Mouse (Mus musculus) adrenal gland, postnatal 10 days (tissue): Measurements from ENCODE around the gene Dgcr6. TPM values are rescaled to one million over a fixed set of nuclear protein-coding genes. Genes with fewer than 3 reads are reported as not detected.
A peak's percentile ranks its signal among the peaks of the same experiment; 100 is the strongest.

ENCODE experiments used
- DNase-seq: peaks from one replicate; pipeline ENCODE4 v3.0.0; 2021; ENCODE audit warnings: mixed read lengths
- total RNA-seq, 2 experiments: library from RNA; stranded (reverse); gene quantifications; 2 replicates each; pipeline ENCODE4 v1.2.3; 2021

Gene Dgcr6
- total RNA-seq, 2 experiments from 2014 or later, result 57.4 to 60.9 TPM

DNA sequence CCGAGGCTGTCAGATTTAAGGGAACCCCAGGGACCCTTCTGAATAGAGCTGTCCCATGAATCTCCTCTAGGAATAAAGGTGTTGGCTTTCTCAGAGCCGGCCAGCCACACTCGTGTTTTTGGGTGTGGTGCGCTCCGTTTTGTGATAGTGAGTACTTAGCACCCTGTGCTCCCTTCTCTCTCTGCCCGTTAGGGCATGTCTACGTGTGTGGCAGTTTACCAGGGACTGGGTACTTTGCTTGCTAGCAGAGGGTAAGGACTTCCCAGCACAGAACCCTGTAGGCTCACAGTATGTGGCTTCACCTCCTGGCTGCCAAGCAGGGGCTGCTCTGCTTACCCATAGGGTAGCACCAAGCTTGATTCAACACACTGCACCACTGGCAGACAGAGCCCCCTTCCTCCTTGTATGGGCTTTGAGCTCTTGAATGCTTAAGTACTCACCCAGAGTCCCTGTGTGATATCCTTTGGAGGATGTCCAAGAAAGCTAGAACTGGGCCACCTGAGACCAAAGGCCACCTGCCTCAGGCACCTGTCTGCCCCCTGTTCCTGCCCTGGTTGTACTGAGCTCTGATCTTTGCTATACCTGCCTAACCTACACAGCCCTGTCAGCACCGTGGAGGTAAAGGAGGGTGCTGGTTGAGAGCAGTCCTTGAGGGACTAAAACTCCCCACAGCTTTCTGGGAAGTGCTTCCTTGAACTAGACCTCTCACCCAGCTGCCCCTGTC is 16.2 kb downstream of the Dgcr6 start:
- DNase-seq, result no peak

DNA sequence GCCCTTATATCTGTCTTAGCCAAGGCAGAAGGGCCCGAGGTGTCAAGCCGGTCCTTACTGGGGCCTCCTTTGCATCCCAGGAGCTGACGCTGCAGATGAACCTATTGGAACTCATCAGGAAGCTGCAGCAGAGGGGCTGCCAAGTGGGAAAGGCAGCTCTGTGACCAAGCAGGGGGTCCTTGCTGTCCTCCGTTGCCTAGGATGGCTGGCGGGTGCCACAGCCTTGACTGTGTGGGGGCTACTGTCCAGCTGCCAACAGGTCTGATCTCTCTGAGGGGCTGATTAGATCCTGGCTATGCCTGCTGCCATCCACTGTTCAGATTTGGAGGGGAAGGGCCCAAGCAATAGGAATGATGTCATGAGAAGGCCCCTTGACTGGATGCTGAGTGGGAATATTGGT is 18.1 kb downstream of the Dgcr6 start:
- DNase-seq, result no peak

DNA sequence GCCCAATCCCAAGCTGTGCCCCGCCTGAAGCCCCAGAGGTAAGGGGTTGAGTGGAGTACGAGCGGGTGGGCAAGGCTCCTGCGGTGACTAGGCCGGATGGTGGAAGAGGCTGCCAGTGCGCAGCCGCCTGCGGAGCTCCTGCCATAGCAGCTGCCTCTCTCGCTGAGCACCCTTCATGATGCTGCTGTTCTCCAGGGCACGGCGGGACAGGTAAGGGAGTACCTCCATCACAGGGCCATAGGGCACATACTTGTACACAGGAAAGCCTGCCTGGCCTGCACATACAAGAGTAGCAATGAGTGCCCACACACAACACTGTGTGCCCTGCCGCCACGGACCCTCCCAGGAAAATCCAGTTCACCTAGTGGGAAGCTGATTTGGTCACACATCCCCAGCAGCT is 19.4 kb downstream of the Dgcr6 start:
- no peak for DNase-seq

GRCm38 (mm10) chr16:18073259-18073962 is 20.8 kb downstream of the Dgcr6 start:
- no peak for DNase-seq

GRCm38 (mm10) chr16:18074611-18075010 is 22.0 kb downstream of the Dgcr6 start:
- no peak for DNase-seq

- DNase-seq, result no peak
Observed at GRCm38 (mm10) chr16:18075201-18075600, 22.5 kb downstream of the Dgcr6 start.

- no peak for DNase-seq
Observed at GRCm38 (mm10) chr16:18078314-18079015, 25.8 kb downstream of the Dgcr6 start.

- DNase-seq, result no peak
Observed at GRCm38 (mm10) chr16:18079300-18079699, 26.6 kb downstream of the Dgcr6 start.

DNA sequence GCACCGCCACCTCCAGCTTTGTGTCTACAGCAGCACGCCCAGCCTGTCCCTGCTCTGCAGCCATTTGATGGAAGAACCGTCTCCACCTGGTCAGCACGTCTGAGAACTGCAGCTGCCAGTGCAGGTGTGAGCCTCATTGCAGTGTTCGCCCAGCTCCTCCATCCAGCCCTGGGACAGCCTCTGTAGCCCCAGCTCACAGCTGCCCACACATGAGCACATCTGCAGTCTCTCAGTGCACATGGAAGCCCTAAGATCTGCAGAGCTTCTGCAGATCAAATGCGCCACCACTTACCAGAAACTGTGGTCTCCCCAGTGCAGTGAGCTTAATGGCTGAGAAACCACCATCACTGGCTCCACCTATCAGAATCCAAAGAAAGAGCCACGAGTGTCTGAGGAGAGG is 27.5 kb downstream of the Dgcr6 start:
- DNase-seq, result no peak

GRCm38 (mm10) chr16:18081149-18081827 is 28.6 kb downstream of the Dgcr6 start:
- no peak for DNase-seq

- DNase-seq, result no peak
Observed at GRCm38 (mm10) chr16:18082291-18082690, 29.6 kb downstream of the Dgcr6 start.

- DNase-seq, result peak; percentile 81
Observed at GRCm38 (mm10) chr16:18083231-18083951, 30.7 kb downstream of the Dgcr6 start.

DNA sequence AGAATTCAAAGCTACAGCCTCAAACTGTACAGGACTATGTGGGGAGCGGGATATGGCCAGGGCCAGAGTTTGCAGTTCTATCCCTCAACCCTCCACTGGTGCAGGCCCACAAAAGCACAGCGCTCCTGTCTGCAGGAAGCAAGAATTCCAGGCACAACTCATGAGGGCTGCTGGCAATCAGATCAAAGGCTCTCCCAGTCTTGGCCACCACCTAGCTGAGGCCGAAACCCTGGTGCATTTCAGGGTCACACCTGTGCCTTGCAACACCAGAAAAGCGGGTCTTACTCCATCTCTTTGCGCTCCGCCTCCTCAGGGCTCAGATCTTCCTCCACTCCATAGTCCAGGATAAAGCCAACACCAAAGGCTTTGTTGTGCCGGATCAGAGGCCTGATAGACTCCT is 31.6 kb downstream of the Dgcr6 start:
- DNase-seq, result no peak

- peak; percentile 79 for DNase-seq
Observed at GRCm38 (mm10) chr16:18087101-18087500, 34.4 kb downstream of the Dgcr6 start.

DNA sequence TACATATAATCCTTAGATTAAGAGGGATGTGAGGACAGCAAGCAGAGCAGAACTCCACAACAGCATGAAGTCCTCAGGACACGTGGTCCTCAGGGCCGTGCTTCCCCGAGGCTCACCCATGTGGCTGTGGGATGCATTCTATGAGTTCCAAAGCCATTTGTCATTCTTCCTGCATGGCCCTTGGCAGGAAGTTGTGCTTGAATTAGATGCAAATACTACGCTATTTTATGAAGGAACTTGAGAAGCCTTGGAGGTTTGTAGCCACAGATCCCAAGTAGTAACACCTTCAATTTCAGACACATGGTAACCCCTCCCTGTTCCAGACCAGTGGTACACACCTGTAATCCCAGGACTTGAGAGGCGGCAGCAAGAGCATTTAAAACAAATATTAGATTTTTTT is 43.7 kb downstream of the Dgcr6 start:
- DNase-seq, result no peak

- DNase-seq, result no peak
Observed at GRCm38 (mm10) chr16:18102816-18103215, 50.2 kb downstream of the Dgcr6 start.

DNA sequence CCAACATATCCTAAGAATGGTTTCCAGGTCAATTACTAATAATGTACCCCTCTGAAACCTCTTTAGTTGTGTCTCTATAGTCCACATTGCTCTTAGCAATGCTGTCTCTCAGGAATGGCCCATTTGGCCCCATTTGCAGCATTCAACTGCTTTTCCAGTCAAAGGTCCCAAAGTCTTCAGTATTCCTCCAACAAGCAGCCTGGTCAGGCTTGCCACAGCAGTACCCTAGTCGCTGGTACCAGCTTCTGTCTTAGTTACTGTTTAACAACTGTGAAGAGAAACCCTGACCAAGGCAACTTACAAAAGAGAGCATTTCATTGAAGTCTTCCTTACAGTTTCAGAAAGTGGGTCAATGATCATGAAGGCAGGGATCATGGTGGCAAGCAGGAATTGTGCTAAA is 50.7 kb downstream of the Dgcr6 start:
- DNase-seq, result no peak

GRCm38 (mm10) chr16:18103808-18104207 is 51.1 kb downstream of the Dgcr6 start:
- no peak for DNase-seq

- peak; percentile 86 for DNase-seq
Observed at GRCm38 (mm10) chr16:18108221-18108966, 55.7 kb downstream of the Dgcr6 start.

GRCm38 (mm10) chr16:18111042-18111441 is 58.4 kb downstream of the Dgcr6 start:
- no peak for DNase-seq

- DNase-seq, result no peak
Observed at GRCm38 (mm10) chr16:18116467-18116866, 63.8 kb downstream of the Dgcr6 start.
